Mouse (Mus musculus) cortical plate, adult 2 months (tissue): ENCODE data around the gene Tnfsf9.

ENCODE experiments used
- CTCF ChIP-seq: fragments of 200-500 bp; IDR thresholded peaks from 2 replicates; pipeline ENCODE4 v1.5.1; 2011; ENCODE audit warnings: mild to moderate bottlenecking, control low read depth, low read length; ENCODE audit not compliant: insufficient read depth; ENCODE audit errors: extremely low read depth
- POLR2A ChIP-seq: fragments of 200-500 bp; IDR thresholded peaks from 2 replicates; pipeline ENCODE4 v1.6.1; 2011; ENCODE audit warnings: mild to moderate bottlenecking, low read length, control low read depth; ENCODE audit not compliant: insufficient read depth; ENCODE audit errors: extremely low read depth

- TF ChIP-seq CTCF, result no peak
- no peak for TF ChIP-seq POLR2A
These were observed 3.0 kb downstream of the Tnfsf9 start for GRCm38 (mm10) chr17:57108040-57108665.
